Mouse (Mus musculus) cerebellum, adult 11-12 months (tissue): ENCODE results near the gene Afg1l.

Source experiments
- DNase-seq: peaks from one replicate; pipeline ENCODE4 v3.0.0; 2022

The Afg1l gene

DNA sequence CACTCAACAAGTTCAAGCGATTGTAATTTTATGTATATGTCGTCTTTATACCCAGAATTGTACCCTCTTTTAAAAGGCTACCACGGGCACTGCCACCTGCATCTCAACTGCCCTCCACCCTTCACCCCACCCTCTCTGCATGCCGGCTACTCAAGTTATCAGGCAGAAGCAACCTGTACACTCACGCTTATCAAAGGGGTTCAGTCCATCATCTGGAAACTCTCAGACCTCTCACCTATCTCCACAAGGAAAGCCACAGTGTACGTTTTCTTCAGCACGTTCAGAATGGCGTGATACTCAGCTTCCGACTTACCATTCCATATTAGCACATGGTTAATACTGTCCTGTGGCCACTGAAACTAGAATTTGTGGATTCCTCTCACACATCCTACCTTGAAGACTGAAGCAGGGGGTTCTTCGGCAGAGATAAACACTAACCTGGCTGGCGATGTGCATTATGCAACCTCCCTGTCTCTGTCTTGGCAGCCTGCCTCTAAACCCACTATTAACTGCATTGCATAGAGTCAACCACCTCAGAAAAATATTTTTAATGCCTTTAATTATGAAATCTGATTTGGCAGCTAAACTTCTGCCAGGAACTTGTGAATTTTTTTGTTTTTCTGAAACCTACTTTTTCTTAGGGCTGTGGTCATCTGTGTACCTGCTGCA is 213.2 kb downstream of the Afg1l start:
- DNase-seq, result peak; percentile 46

DNA sequence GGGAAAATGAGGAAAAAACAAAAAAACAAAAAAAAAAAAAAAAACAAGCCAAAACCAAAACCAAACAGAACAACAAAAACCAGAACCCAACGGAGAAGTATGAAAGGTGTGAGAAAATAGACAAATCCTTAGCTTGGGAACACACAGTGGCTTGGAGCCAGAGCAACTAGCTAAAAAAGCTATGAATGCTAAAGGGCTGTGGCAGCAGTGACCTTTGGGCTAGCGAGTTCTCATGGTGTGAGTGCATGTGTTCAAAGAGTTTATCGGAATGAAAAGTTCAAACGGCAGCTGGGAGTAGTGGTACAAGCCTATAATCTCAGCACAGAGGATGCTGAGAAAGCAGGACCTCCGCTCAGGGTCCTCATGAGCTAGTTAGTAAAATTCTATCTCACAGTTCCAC is 214.2 kb downstream of the Afg1l start:
- peak; percentile 10 for DNase-seq

DNA sequence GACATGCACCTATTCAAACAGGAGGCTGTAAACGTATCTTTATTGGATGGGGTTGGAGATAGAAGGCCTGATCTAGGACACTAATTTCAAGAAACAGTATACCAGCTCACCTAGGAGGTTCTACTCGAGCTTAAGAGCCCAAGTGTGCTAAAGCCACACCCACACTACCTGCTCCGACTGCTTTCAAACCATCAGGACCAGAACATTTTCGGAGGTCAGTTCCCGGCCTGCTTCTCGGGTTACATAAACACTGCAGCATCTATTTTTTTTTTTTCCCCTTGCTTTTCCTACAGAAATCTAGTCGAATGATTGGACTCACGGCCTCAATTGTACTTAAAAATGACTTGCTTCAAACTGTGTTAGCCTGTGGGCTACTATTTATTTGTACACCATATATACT is 214.7 kb downstream of the Afg1l start:
- DNase-seq, result peak; percentile 17
